Mouse (Mus musculus): ENCODE data around the gene Thsd7b. TPM values are rescaled to one million over a fixed set of nuclear protein-coding genes. Genes with fewer than 3 reads are reported as not detected.
A peak's percentile ranks its signal among the peaks of the same experiment; 100 is the strongest.

Thsd7b gene
- polyA plus RNA-seq, 1 experiment, result not detected

- Histone ChIP-seq H3K4me1 (ENCODE audit: control insufficient read depth, insufficient read depth, low read length) (no peaks in the 10 kb centered on the region), H3K4me3 (ENCODE audit: insufficient read depth, low read length) (no peak overlapping the region), H3K27ac (ENCODE audit: insufficient read depth, low read length) (no peak overlapping the region)
- TF ChIP-seq POLR2A (IDR thresholded peaks at IDR 0.05; ENCODE audit: low read depth, low read length) (no peak), CTCF (IDR thresholded peaks at IDR 0.05; ENCODE audit: borderline replicate concordance, insufficient read depth, low read length) (no peak)
Measured at GRCm38 (mm10) chr1:129675878-129676277, 402.8 kb downstream of the Thsd7b start.

GRCm38 (mm10) chr1:129678851-129679250, 405.7 kb downstream of the Thsd7b start:
- Histone ChIP-seq H3K4me3 (ENCODE audit: insufficient read depth, low read length) (no peak overlapping the region), H3K4me1 (ENCODE audit: control insufficient read depth, insufficient read depth, low read length) (no peaks in the 10 kb centered on the region), H3K27ac (ENCODE audit: insufficient read depth, low read length) (no peak overlapping the region)
- TF ChIP-seq POLR2A (IDR thresholded peaks at IDR 0.05; ENCODE audit: low read depth, low read length), result no peak
- TF ChIP-seq CTCF (IDR thresholded peaks at IDR 0.05; ENCODE audit: borderline replicate concordance, insufficient read depth, low read length), result no peak

- H3K4me1 ChIP-seq (ENCODE audit: control insufficient read depth, insufficient read depth, low read length), result no peaks in the 10 kb centered on the region
- TF ChIP-seq POLR2A (IDR thresholded peaks at IDR 0.05; ENCODE audit: low read depth, low read length) (no peak), CTCF (IDR thresholded peaks at IDR 0.05; ENCODE audit: borderline replicate concordance, insufficient read depth, low read length) (no peak)
- H3K27ac ChIP-seq (ENCODE audit: insufficient read depth, low read length), result no peak overlapping the region
- no peak overlapping the region for H3K4me3 ChIP-seq (ENCODE audit: insufficient read depth, low read length)
Measured at GRCm38 (mm10) chr1:129705701-129706100, 432.6 kb downstream of the Thsd7b start.

GRCm38 (mm10) chr1:129712706-129713105, 439.6 kb downstream of the Thsd7b start:
- Histone ChIP-seq H3K4me3 (ENCODE audit: insufficient read depth, low read length) (no peak overlapping the region), H3K4me1 (ENCODE audit: control insufficient read depth, insufficient read depth, low read length) (no peaks in the 10 kb centered on the region), H3K27ac (ENCODE audit: insufficient read depth, low read length) (no peak overlapping the region)
- no peak for TF ChIP-seq POLR2A (IDR thresholded peaks at IDR 0.05; ENCODE audit: low read depth, low read length)
- TF ChIP-seq CTCF (IDR thresholded peaks at IDR 0.05; ENCODE audit: borderline replicate concordance, insufficient read depth, low read length), result no peak

GRCm38 (mm10) chr1:129713571-129713970, 440.5 kb downstream of the Thsd7b start:
- TF ChIP-seq POLR2A (IDR thresholded peaks at IDR 0.05; ENCODE audit: low read depth, low read length) (no peak), CTCF (IDR thresholded peaks at IDR 0.05; ENCODE audit: borderline replicate concordance, insufficient read depth, low read length) (no peak)
- no peaks in the 10 kb centered on the region for H3K4me1 ChIP-seq (ENCODE audit: control insufficient read depth, insufficient read depth, low read length)
- H3K27ac ChIP-seq (ENCODE audit: insufficient read depth, low read length), result no peak overlapping the region
- no peak overlapping the region for H3K4me3 ChIP-seq (ENCODE audit: insufficient read depth, low read length)

- TF ChIP-seq CTCF (IDR thresholded peaks at IDR 0.05; ENCODE audit: borderline replicate concordance, insufficient read depth, low read length) (peak; percentile 29; the same call in 1 of the 2 replicates), POLR2A (IDR thresholded peaks at IDR 0.05; ENCODE audit: low read depth, low read length) (no peak)
- Histone ChIP-seq H3K27ac (ENCODE audit: insufficient read depth, low read length) (no peak overlapping the region), H3K4me3 (ENCODE audit: insufficient read depth, low read length) (no peak overlapping the region), H3K4me1 (ENCODE audit: control insufficient read depth, insufficient read depth, low read length) (no peaks in the 10 kb centered on the region)
Measured at GRCm38 (mm10) chr1:129719592-129719991, 446.5 kb downstream of the Thsd7b start.

- no peak overlapping the region for H3K27ac ChIP-seq (ENCODE audit: insufficient read depth, low read length)
- no peak overlapping the region for H3K4me3 ChIP-seq (ENCODE audit: insufficient read depth, low read length)
- TF ChIP-seq CTCF (IDR thresholded peaks at IDR 0.05; ENCODE audit: borderline replicate concordance, insufficient read depth, low read length) (no peak), POLR2A (IDR thresholded peaks at IDR 0.05; ENCODE audit: low read depth, low read length) (no peak)
- H3K4me1 ChIP-seq (ENCODE audit: control insufficient read depth, insufficient read depth, low read length), result no peaks in the 10 kb centered on the region
Measured at GRCm38 (mm10) chr1:129731991-129732390, 458.9 kb downstream of the Thsd7b start.

- TF ChIP-seq POLR2A (IDR thresholded peaks at IDR 0.05; ENCODE audit: low read depth, low read length), result no peak
- no peak for TF ChIP-seq CTCF (IDR thresholded peaks at IDR 0.05; ENCODE audit: borderline replicate concordance, insufficient read depth, low read length)
- H3K4me1 ChIP-seq (ENCODE audit: control insufficient read depth, insufficient read depth, low read length), result no peaks in the 10 kb centered on the region
- H3K4me3 ChIP-seq (ENCODE audit: insufficient read depth, low read length), result no peak overlapping the region
- no peak overlapping the region for H3K27ac ChIP-seq (ENCODE audit: insufficient read depth, low read length)
Measured at GRCm38 (mm10) chr1:129747595-129747994, 474.5 kb downstream of the Thsd7b start.

GRCm38 (mm10) chr1:129756548-129757240, 483.6 kb downstream of the Thsd7b start:
- Histone ChIP-seq H3K4me3 (ENCODE audit: insufficient read depth, low read length) (no peak overlapping the region), H3K27ac (ENCODE audit: insufficient read depth, low read length) (no peak overlapping the region), H3K4me1 (ENCODE audit: control insufficient read depth, insufficient read depth, low read length) (no peaks in the 10 kb centered on the region)
- TF ChIP-seq CTCF (IDR thresholded peaks at IDR 0.05; ENCODE audit: borderline replicate concordance, insufficient read depth, low read length) (no peak), POLR2A (IDR thresholded peaks at IDR 0.05; ENCODE audit: low read depth, low read length) (no peak)

GRCm38 (mm10) chr1:129759003-129759402, 485.9 kb downstream of the Thsd7b start:
- TF ChIP-seq POLR2A (IDR thresholded peaks at IDR 0.05; ENCODE audit: low read depth, low read length) (no peak), CTCF (IDR thresholded peaks at IDR 0.05; ENCODE audit: borderline replicate concordance, insufficient read depth, low read length) (no peak)
- H3K4me3 ChIP-seq (ENCODE audit: insufficient read depth, low read length), result no peak overlapping the region
- H3K27ac ChIP-seq (ENCODE audit: insufficient read depth, low read length), result no peak overlapping the region
- H3K4me1 ChIP-seq (ENCODE audit: control insufficient read depth, insufficient read depth, low read length), result no peaks in the 10 kb centered on the region

Data from embryonic fibroblast, embryonic 13.5 days (primary cell).